Mouse (Mus musculus) megakaryocyte progenitor cell, adult 5-6 weeks (primary cell): Measurements from ENCODE around the gene Abcb6. TPM values are rescaled to one million over a fixed set of nuclear protein-coding genes. Genes with fewer than 3 reads are reported as not detected.

Experiments
- ATAC-seq: replicated peaks from 2 replicates; pipeline ENCODE4 v1.8.0; 2016; ENCODE audit warnings: mild to moderate bottlenecking, moderate TSS enrichment, inconsistent platforms; ENCODE audit not compliant: poor library complexity
- total RNA-seq, 2 experiments: library from RNA; stranded (forward) in 1 of 2; stranded (reverse) in 1 of 2; fragments of 157-497, 149-512 nt in 1 of 2; fragments of 200-1000 nt in 1 of 2; gene quantifications; 2 replicates each; pipeline versions ENCODE4 v1.2.3 to v1.2.4; 2015 to 2017

Abcb6 gene
- 10.0 and 12.8 TPM in 2 replicates for total RNA-seq (2015)
- total RNA-seq (2017) = 10.3 and 14.8 TPM in 2 replicates

DNA sequence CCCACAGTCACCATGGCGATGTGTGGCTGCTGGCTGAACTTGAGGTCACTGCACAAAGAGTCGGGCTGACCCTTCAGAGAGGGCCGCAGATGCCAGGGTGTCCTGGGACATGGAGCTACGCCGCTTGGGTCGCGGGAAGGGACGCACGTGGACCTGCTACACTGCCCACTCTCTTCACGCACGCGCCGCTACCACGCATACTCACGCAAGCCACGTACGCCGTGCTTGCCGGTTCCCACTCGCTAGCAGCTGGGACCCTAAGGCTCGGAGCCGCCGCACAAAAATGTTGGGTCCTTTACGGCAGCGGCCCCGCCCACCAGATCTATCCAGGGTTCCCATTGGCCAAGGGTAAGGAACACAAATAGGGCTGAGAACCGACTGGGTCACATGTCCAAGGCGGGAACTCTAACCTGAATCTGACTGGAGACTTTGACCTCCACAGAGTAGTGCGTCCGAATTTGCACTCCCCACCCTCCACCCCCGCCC lies at the start of gene Abcb6:
TSS of gene Abcb6 (minus strand) at position 288 of the 486 bp plus-strand sequence.
- peak; percentile 85 for ATAC-seq

DNA sequence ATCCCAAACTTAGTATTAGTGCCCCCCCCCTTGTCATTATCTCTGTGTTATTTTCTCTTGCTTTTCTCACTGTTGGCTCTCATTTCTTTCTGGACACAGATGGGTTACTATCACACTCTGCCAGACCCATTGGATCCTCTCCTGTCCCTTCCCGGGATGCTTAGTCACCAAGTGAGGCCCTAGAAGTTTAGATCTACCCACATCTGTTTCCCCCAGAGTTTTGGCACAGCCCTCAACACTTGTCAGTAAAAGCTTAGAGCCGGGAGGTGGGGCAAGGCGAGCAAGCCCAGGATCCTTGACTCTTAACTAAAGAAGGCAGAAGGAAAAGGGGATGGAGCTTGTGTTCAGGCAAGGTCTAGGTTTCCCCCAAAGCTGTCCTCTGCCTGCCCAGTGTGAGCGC lies 49.0 kb upstream of the Abcb6 start:
- ATAC-seq = peak; percentile 79

- no peak for ATAC-seq
Observed at GRCm38 (mm10) chr1:75227653-75228052, 47.5 kb upstream of the Abcb6 start.

DNA sequence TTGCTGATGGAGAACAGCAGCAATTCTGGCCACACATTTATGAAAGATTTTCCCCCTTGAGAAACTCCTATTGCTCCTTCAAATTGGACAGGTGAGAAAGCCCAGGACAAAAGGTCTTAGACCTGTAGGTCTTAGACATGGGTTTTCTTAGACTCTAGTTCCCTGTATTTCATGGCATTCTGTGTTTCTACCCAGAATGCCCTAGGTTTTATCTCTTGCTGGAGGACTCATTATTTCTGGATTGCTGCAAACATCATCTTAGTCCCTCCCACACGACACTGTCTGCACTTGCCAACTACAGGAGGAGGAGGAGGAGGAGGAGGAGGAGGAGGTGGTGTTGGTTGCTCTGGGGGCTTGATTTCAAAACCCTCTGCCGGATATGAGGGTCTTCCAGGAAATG lies 45.9 kb upstream of the Abcb6 start:
- ATAC-seq = no peak

DNA sequence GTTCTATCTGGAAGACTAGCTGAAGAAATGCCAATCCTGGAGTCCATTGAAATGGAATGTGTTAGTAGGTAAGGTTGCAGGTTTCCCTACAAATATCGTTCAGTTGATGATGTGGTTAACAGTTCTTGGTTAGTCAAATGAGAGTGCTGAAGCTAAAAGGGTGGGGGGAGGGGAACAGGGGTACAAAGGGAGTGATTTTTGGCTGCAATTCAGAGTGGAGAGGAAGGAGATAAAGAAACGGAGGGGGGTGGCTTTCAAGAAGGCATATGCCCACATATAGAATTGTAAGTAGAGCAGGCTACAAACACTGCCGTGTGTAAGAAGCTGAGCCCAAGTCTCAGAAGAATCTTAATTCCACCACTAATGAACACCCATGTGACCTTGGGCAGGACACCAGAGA lies 45.3 kb upstream of the Abcb6 start:
- ATAC-seq = no peak

DNA sequence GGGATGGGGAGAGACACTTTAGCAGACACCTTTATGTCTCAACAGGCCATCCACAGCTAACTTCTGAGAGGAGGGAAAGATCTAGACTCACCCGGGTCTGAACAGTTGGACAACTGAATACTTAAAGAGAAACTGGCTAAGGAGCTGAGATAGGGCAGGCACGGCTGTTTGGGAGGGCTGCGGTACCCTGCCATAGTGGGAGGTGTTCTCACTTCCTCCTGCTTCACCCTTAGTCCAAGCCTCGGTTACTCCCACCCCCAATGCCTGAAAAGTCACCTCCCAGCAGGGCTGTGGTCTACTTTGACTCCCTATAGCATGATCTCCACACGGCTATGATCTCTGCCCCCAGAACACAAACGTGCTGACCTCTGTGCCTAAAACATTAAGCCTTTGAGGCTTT lies 43.3 kb upstream of the Abcb6 start:
- peak; percentile 45 for ATAC-seq

DNA sequence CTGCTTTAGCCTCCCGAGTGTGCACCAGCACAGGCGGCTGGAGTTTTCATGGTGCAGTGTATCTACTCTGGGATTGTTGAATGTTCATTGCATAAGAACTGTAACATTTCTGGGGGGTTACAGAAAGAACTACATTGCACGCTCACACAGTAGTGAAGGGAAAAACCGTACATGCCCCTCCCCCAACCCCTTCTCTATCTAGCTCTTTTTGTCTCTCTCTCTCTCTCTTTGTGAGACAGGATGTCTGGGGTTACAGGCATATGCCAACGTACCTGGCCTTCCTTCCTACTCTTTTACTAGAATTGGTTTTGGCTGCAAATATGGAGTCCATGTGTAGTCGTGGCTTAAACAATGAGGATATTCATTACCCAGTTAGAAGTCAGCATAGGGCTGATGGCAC lies 42.7 kb upstream of the Abcb6 start:
- ATAC-seq = no peak

DNA sequence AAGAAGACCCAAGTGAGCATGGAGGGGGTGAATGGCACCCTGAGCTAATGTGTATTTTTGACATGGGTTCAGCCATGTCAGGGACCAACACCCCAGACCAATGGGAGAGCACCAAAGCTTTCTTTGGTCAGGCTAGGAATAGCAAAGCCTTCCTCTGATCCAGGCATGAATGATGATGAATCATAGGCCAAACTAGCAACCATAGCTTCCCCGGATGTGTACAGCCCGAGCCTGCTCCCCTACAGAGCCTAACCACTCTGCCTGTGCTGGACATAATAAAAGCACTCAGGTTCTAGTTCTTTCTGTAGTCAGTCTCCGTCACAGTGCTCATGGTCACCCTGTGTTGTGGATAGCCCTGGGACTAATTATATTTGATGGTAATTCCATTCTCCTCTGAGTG lies 41.3 kb upstream of the Abcb6 start:
- no peak for ATAC-seq

DNA sequence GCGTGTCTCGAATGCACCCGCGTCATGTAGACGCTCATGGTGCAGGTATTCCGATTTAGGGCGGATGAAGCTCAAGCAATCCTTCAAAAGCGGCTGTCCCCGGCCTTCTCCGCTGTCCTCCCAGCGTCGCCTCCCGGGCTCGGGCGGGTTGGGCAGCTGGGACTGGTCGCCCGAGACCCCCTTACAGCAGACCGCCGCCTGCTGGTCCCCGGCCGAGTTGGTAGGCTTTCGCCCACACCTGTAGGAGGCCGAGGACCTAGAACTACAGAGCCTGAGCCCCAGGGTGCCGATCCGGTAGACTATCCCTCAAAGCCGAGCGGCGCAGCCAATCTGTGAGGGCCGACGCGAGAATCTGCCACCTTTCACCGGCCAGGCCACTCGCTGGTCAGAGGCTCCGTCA lies 39.3 kb upstream of the Abcb6 start, which contains the start of gene Tuba4a:
TSS of gene Tuba4a (minus strand) at position 335 of the 400 bp plus-strand sequence.
- no peak for ATAC-seq

- ATAC-seq = peak; percentile 67
Observed at GRCm38 (mm10) chr1:75219078-75219477, 38.9 kb upstream of the Abcb6 start.

GRCm38 (mm10) chr1:75218227-75219001 lies 38.2 kb upstream of the Abcb6 start:
- peak; percentile 30 for ATAC-seq

DNA sequence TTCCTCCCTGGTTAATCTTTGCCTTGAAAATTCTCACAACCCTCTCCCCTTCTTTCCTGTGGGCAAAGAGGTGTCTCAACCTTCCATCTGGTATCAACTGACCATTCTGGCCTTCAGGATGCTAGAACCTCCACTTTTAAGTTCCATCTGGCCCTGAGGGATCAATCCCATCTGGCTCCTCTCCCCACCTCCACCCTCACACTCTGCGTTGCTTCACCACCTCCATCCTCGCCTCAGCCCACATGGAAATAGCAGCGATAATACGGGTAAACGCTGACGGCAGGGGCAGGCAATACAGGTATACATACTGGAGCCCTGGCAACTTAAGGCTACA lies 37.7 kb upstream of the Abcb6 start:
- no peak for ATAC-seq

DNA sequence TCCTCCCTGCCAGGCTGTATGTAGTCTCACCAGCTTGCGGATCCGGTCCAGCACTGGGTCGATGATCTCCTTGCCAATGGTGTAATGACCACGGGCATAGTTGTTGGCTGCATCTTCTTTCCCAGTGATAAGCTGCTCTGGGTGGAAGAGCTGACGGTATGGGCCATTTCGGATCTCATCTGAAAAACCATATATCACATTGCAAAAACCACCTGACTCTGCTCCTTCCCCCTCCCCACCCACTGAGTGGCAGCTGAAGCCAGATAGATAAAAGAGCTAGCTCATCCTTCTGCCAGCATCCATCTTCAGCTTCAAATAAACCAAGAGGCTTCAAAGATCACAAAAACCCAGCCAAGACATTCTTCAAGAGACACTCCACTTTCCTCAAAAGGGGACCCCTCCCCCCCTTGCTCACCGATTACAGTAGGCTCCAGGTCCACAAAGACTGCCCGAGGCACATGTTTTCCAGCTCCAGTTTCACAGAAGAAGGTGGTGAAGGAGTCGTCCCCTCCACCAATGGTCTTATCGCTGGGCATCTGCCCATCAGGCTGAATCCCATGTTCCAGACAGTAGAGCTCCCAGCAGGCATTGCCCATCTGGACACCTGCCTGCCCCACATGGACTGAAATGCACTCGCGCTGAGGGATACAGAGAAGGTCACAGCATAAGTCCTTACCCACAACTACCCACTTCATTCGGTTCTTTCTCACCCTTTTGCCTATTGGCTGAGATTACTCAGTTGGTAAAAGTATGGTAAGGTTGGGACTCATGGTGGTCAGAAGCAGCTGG lies 36.8 kb upstream of the Abcb6 start:
- ATAC-seq = peak; percentile 20

- ATAC-seq = no peak
Observed at GRCm38 (mm10) chr1:75215785-75216184, 35.6 kb upstream of the Abcb6 start.

- no peak for ATAC-seq
Observed at GRCm38 (mm10) chr1:75214886-75215285, 34.7 kb upstream of the Abcb6 start.

GRCm38 (mm10) chr1:75214442-75214841 lies 34.2 kb upstream of the Abcb6 start:
- no peak for ATAC-seq

- peak; percentile 49 for ATAC-seq
Observed at GRCm38 (mm10) chr1:75213096-75213495, 32.9 kb upstream of the Abcb6 start.

DNA sequence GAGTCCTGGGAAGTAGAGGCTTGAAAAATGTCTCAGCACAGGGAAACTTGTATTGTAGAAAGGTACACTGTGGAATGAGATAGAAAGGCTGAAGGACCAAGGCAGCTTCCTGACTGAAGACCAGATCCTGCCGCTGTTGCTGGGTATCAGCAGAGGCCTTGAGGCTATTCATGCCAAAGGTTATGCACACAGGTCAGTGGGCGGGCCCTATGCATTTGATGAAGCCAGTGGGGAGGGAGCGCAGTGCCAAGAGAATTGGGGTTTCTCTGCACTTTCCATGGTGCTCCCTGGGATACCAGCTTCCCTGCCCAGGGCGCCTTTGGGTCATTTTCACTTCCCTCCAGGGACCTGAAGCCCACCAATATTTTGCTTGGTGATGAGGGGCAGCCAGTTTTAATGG lies 32.4 kb upstream of the Abcb6 start:
- no peak for ATAC-seq

DNA sequence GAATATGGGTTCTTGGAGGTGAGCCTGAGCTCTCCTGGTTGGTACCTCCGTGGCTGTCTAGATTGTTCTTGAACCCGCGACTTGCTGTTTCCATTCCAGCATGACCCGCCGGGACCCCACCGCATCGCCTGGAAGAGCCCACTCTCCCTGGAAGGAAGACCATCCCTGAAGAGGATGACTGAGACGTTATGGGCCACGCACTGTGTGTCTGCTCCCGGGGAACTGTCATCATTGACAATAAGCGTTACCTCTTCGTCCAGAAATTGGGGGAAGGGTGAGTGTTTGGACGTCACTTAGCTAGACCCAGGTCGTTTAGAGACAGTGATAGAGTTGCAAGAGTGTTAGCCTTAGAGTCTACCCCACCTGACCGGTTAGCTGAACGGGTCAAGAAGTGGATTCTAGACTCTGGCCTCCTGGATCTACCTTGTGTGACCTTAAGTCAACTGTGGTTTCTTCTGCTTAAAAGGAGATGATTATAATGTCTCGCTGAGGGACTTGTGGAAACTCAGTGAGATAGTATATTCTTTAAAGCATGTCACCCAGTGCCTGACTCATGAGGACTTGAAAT lies 31.0 kb upstream of the Abcb6 start:
- ATAC-seq = no peak

DNA sequence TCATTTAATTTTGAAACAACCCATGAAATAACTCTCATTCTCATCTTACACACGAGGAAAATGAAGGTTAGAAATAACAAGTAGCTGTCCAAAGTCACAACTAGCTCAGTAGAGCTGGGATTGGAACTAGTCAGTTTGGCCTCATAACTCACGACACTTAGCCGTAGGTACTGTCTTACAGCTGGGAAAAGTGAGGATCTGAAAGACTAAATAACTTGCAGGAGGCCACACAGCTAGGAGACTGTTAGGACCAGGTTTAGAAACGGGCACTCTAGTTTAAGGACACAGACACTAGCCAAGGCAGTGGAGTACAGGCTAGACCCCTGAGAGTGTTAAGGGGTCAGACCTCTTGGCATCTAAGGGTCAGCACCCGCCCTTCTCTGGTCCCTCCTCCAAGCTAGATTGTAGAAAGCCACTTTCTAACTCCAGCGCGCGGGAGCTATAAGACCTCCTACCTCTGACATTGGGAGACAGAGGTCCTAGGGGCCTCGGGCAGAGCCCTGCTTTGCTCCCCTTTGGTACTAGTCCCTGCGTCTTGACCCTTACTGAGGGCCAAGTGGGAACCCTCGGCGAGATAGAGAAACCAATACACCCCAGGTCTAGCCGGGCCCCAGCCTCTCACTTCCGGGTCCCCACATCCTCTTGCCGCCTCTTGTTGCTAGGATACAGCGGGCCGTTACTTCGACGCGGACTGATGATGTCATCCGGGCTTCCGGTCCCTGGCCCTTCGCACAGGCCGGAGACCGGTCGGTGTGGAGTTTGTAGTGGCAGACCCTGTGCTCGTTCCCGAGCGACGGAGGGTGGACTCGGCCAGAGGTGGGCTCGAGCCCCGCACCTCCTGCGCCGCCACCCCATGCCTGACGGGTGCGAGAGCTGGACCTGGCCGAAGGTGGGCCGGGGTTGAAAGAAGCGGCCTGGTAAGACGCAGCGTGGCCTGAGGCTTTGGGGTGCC lies 30.2 kb upstream of the Abcb6 start, which contains the start of the genes Glb1l and Stk16:
TSS of gene Glb1l (minus strand) at position 678 of the 952 bp plus-strand sequence.
TSS of gene Stk16 (plus strand) at position 703 of the 952 bp plus-strand sequence.
- peak; percentile 75 for ATAC-seq
